Mouse (Mus musculus): ENCODE results near the gene Gm13090.

DNA sequence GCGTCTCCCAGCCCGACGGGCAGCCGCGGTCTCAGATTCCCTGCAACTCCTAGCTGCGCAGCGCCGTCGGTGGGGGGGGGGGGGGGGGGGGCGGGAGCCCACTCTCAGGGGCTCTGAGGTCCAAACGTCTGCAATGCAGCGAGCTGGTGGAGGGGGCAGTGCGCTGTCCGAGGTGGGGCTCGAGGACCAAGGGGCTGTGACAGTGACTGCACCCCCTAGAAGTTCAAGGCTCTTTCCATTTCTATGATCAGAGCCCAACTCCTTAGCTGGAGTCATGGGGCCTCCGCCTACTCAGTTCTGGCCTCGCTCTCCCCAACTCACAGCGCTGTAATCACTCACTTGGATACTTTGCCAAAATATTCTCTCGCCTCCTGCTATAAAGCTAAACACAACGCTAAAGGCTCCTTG, 19.5 kb downstream of the Gm13090 start:
- TF ChIP-seq CTCF (IDR thresholded peaks at IDR 0.05; ENCODE audit: borderline replicate concordance, control insufficient read depth, extremely low read depth, insufficient read depth, low read length, poor library complexity) (no peak), POLR2A (IDR thresholded peaks at IDR 0.05; ENCODE audit: control insufficient read depth, extremely low read depth, insufficient read depth, low read length, poor library complexity) (no peak)

All from thymus, adult 2 months (tissue).